Mouse (Mus musculus): ENCODE results near the gene Gnl3. TPM values are rescaled to one million over a fixed set of nuclear protein-coding genes. Genes with fewer than 3 reads are reported as not detected.

Gene Gnl3
- polyA plus RNA-seq (2015; fragmentation: Nextera tagmentation; extraction: Ambion mirVana): 67.4 and 71.9 TPM in 2 replicates

DNA sequence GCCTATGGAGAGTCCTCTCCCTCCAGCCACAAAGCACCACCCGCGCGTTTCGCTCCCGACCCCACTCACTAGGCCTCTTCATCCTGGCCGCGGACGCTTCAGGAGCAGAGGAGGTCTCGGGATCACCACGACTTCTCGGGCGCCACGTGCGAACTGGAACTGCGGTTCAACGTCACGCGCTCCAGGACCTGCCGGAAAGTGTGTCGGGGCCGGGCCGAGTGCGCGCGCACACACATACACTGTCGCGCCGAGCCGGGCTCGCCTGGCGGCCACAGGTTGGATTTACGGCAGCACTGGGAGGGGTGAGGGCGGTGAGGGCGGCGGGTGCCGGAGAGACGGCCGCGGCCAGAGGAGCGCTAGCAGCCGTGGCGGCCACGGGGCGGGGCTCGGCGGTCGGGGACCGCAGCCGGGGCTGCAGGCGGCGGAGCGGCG is at the start of gene Gnl3, which contains the start of gene Pbrm1:
Gnl3 (minus strand) TSS at position 293 of the 432 bp plus-strand sequence.
Pbrm1 (plus strand) TSS at position 279 of the 432 bp plus-strand sequence.
- H3K9ac ChIP-seq (replicated peaks): peak within 1 kb of the TSS; percentile 87
- under 1% methylated on average over 28 of the region's 53 CpGs for WGBS (ENCODE audit: insufficient replicate concordance)
- peak; percentile 98 for DNase-seq
- peak within 1 kb of the TSS; percentile 99 for H3K27ac ChIP-seq (ENCODE audit: low read depth)
- TF ChIP-seq CTCF (IDR thresholded peaks at IDR 0.05; ENCODE audit: low read depth) (peak; percentile 46), EP300 (IDR thresholded peaks at IDR 0.05; ENCODE audit: low read depth) (no peak)
- peak within 1 kb of the TSS; percentile 93 for H3K4me2 ChIP-seq (ENCODE audit: low read depth, low read length)
- peak within 1 kb of the TSS; percentile 82 for H3K4me3 ChIP-seq (ENCODE audit: low read depth, low read length)
- peaks cover 20% of the 10 kb centered on the region for H3K4me1 ChIP-seq (ENCODE audit: insufficient read depth)
- H3K27me3 ChIP-seq (ENCODE audit: insufficient read depth, low read length): no peaks in the 10 kb centered on the region
- peak; percentile 90 for ATAC-seq
- peaks cover 40% of the 10 kb centered on the region for H3K36me3 ChIP-seq (replicated peaks; ENCODE audit: insufficient read depth, low read length)
- no peaks in the 10 kb centered on the region for H3K9me3 ChIP-seq (ENCODE audit: low read length)

GRCm38 (mm10) chr14:31062277-31062676 is 43.3 kb upstream of the Gnl3 start:
- H3K9me3 ChIP-seq (ENCODE audit: low read length): no peaks in the 10 kb centered on the region
- TF ChIP-seq CTCF (IDR thresholded peaks at IDR 0.05; ENCODE audit: low read depth): peak; percentile 67
- no peak for TF ChIP-seq EP300 (IDR thresholded peaks at IDR 0.05; ENCODE audit: low read depth)
- H3K4me1 ChIP-seq (ENCODE audit: insufficient read depth): no peaks in the 10 kb centered on the region
- DNase-seq (peak; percentile 22), ATAC-seq (no peak)
- WGBS (ENCODE audit: insufficient replicate concordance): 58% methylated on average over 1 of the region's 1 CpGs
- H3K9ac ChIP-seq (replicated peaks): no peak overlapping the region
- H3K27me3 ChIP-seq (ENCODE audit: insufficient read depth, low read length): no peaks in the 10 kb centered on the region
- H3K4me2 ChIP-seq (ENCODE audit: low read depth, low read length): no peak overlapping the region
- peaks cover 66% of the 10 kb centered on the region for H3K36me3 ChIP-seq (replicated peaks; ENCODE audit: insufficient read depth, low read length)
- no peak overlapping the region for H3K4me3 ChIP-seq (ENCODE audit: low read depth, low read length)
- no peak overlapping the region for H3K27ac ChIP-seq (ENCODE audit: low read depth)

DNA sequence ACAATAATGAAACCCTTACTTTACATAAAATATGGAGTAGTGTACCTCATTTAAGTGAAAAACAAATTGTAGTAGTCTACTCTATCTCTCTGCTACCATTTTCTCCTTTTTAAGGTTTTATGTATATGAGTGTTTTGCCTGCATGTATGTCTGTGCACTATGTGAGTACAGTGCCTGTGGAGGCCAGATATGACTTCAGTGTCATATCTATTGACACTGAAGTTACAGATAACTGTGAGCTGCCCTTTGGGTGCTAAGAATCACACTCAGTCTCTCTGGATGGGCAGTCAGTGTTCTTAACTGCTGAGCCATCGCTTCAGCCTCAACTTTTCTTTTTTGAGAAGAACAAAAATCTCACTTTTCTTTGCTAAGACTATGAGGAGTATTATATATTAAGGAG is 26.9 kb upstream of the Gnl3 start:
- Histone ChIP-seq H3K27me3 (ENCODE audit: insufficient read depth, low read length) (no peaks in the 10 kb centered on the region), H3K4me2 (ENCODE audit: low read depth, low read length) (peak overlapping the region; percentile 44; the same call in 1 of the 2 replicates), H3K4me1 (ENCODE audit: insufficient read depth) (peaks cover 4% of the 10 kb centered on the region; the same call in 1 of the 2 replicates), H3K4me3 (ENCODE audit: low read depth, low read length) (no peak overlapping the region), H3K9me3 (ENCODE audit: low read length) (no peaks in the 10 kb centered on the region), H3K36me3 (replicated peaks; ENCODE audit: insufficient read depth, low read length) (peaks cover 73% of the 10 kb centered on the region), H3K27ac (ENCODE audit: low read depth) (peak overlapping the region; percentile 64), H3K9ac (replicated peaks) (no peak overlapping the region)
- ATAC-seq (peak; percentile 100), DNase-seq (peak; percentile 29)
- 61% methylated on average over 1 of the region's 1 CpGs for WGBS (ENCODE audit: insufficient replicate concordance)
- TF ChIP-seq EP300 (IDR thresholded peaks at IDR 0.05; ENCODE audit: low read depth) (peak; percentile 97), CTCF (IDR thresholded peaks at IDR 0.05; ENCODE audit: low read depth) (no peak)

DNA sequence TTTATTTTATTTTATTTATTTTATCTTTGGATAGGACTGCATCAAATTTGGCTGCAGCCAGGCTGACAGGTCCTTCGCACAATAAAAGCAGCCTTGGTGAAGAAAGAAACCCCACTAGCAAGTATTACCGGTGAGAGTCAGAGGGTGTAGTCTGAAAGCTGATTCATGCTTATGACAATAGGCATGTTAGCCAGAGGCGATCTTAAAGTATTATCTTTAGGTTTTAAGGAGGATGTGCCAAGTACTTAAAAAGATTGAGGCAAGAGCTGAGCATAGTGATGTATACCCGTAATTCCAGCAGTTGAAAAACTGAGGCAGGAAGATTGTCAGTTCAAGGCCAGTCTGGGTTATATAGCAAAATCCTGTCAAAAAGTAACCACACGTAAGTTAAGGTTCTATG is 26.3 kb upstream of the Gnl3 start:
- peaks cover 4% of the 10 kb centered on the region; the same call in 1 of the 2 replicates for H3K4me1 ChIP-seq (ENCODE audit: insufficient read depth)
- 0 out of 2 replicates have a peak overlapping the region, but pooled peaks have one; percentile 28 for H3K9ac ChIP-seq (replicated peaks)
- TF ChIP-seq EP300 (IDR thresholded peaks at IDR 0.05; ENCODE audit: low read depth) (no peak), CTCF (IDR thresholded peaks at IDR 0.05; ENCODE audit: low read depth) (no peak)
- WGBS (ENCODE audit: insufficient replicate concordance): 70% methylated on average over 5 of the region's 5 CpGs
- H3K36me3 ChIP-seq (replicated peaks; ENCODE audit: insufficient read depth, low read length): peaks cover 71% of the 10 kb centered on the region
- peak; percentile 40 for ATAC-seq
- no peaks in the 10 kb centered on the region for H3K9me3 ChIP-seq (ENCODE audit: low read length)
- no peak overlapping the region for H3K4me3 ChIP-seq (ENCODE audit: low read depth, low read length)
- DNase-seq: no peak
- H3K27ac ChIP-seq (ENCODE audit: low read depth): peak overlapping the region; percentile 64
- H3K4me2 ChIP-seq (ENCODE audit: low read depth, low read length): peak overlapping the region; percentile 11; the same call in 1 of the 2 replicates
- no peaks in the 10 kb centered on the region for H3K27me3 ChIP-seq (ENCODE audit: insufficient read depth, low read length)

DNA sequence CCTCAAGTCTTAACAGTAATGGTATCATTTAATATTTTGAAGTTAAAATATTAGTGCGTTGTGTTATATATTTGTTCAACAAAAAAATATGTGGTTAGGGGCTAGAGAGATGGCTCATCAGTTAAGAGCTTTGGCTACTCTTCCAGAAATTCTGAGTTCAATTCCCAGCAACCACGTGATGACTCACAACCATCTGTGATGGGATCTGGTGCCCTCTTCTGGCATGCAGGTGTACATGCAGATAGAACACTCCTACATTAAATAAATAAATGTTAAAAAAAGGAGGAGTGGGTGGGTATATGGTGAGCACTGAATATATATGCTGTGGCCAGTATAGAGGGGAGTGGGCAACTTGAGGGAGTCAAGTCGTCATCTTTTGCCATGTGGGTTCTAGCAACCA is 6.8 kb upstream of the Gnl3 start:
- WGBS (ENCODE audit: insufficient replicate concordance): 84% methylated on average over 3 of the region's 3 CpGs
- Histone ChIP-seq H3K9me3 (ENCODE audit: low read length) (no peaks in the 10 kb centered on the region), H3K27ac (ENCODE audit: low read depth) (no peak overlapping the region), H3K9ac (replicated peaks) (no peak overlapping the region), H3K4me2 (ENCODE audit: low read depth, low read length) (no peak overlapping the region), H3K4me1 (ENCODE audit: insufficient read depth) (no peaks in the 10 kb centered on the region), H3K36me3 (replicated peaks; ENCODE audit: insufficient read depth, low read length) (peaks cover 49% of the 10 kb centered on the region), H3K4me3 (ENCODE audit: low read depth, low read length) (no peak overlapping the region), H3K27me3 (ENCODE audit: insufficient read depth, low read length) (no peaks in the 10 kb centered on the region)
- no peak for TF ChIP-seq EP300 (IDR thresholded peaks at IDR 0.05; ENCODE audit: low read depth)
- TF ChIP-seq CTCF (IDR thresholded peaks at IDR 0.05; ENCODE audit: low read depth): peak; percentile 69
- peak; percentile 25 for DNase-seq
- no peak for ATAC-seq

- Histone ChIP-seq H3K4me1 (ENCODE audit: insufficient read depth) (peaks cover 10% of the 10 kb centered on the region; the same call in 1 of the 2 replicates), H3K36me3 (replicated peaks; ENCODE audit: insufficient read depth, low read length) (peaks cover 37% of the 10 kb centered on the region), H3K4me3 (ENCODE audit: low read depth, low read length) (no peak overlapping the region), H3K9me3 (ENCODE audit: low read length) (no peaks in the 10 kb centered on the region), H3K4me2 (ENCODE audit: low read depth, low read length) (0 out of 2 replicates have a peak overlapping the region, but pooled peaks have one; percentile 1), H3K27ac (ENCODE audit: low read depth) (peak overlapping the region; percentile 67), H3K27me3 (ENCODE audit: insufficient read depth, low read length) (no peaks in the 10 kb centered on the region), H3K9ac (replicated peaks) (no peak overlapping the region)
- DNase-seq: peak; percentile 39
- TF ChIP-seq EP300 (IDR thresholded peaks at IDR 0.05; ENCODE audit: low read depth): no peak
- peak; percentile 35; the same call in 1 of the 2 replicates for TF ChIP-seq CTCF (IDR thresholded peaks at IDR 0.05; ENCODE audit: low read depth)
- WGBS (ENCODE audit: insufficient replicate concordance): 28% methylated on average over 1 of the region's 1 CpGs
- peak; percentile 27 for ATAC-seq
Observed at GRCm38 (mm10) chr14:31022579-31022978, 3.6 kb upstream of the Gnl3 start.

Data from liver, postnatal 0 days (tissue).